Mouse (Mus musculus) common myeloid progenitor, adult 5-6 weeks (primary cell): ENCODE measurements around the gene Tmprss11e. TPM values are rescaled to one million over a fixed set of nuclear protein-coding genes. Genes with fewer than 3 reads are reported as not detected.

Experiments
- ATAC-seq: replicated peaks from 2 replicates; pipeline ENCODE4 v1.8.0; 2016; ENCODE audit warnings: low read depth, mild to moderate bottlenecking, moderate TSS enrichment, inconsistent platforms; ENCODE audit not compliant: poor library complexity, severe bottlenecking
- total RNA-seq: library from RNA; stranded (forward); fragments of 200-1000, 187-1606 nt; gene quantifications from 2 replicates; pipeline ENCODE4 v1.2.3, GENCODE M21; 2017

Tmprss11e gene
- not detected in 2 replicates for total RNA-seq

DNA sequence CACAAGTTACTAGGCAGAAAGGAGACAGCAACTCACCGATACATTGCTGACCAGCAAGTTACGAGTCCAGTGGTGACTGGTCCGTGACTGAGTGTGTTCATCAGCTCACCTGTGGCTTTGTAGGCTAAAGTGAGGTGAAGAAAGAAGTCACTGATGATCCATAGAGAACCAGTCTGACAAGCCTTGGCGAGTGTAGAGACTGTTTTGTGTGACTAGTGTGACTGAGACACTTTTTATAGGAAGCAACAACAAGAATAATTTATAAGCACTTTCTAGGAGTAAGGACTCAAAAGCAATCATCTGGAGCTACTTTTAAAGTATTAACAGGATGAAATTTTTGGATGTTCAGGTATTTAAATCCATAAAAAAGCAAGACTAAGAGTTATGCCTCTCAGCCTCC, at the start of gene Tmprss11e:
Gene Tmprss11e (minus strand): TSS at position 101 of the 400 bp plus-strand sequence.
- no peak for ATAC-seq

DNA sequence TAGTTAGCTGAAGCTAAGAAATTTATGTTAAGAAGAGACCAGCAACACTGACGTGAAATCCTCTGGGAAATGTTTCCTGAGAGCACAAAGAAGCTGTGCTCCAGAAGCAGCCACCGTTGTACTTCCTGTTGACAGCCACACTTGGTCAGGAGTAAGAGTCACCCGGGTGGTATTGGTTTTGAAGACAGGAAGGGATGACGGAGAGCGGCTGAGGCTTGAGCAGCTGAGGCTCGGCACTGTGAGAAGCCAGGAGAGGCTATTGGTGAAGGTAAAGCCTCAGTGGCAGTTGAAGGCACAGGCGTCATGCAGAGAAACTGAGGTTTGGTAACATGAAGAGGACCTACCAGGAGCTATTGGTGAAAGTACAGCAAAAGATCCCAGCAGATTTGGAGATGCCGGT, 47.2 kb upstream of the Tmprss11e start:
- ATAC-seq, result peak; percentile 87

GRCm38 (mm10) chr5:86792249-86792648, 46.6 kb upstream of the Tmprss11e start:
- ATAC-seq, result peak; percentile 66; the same call in 1 of the 2 replicates

DNA sequence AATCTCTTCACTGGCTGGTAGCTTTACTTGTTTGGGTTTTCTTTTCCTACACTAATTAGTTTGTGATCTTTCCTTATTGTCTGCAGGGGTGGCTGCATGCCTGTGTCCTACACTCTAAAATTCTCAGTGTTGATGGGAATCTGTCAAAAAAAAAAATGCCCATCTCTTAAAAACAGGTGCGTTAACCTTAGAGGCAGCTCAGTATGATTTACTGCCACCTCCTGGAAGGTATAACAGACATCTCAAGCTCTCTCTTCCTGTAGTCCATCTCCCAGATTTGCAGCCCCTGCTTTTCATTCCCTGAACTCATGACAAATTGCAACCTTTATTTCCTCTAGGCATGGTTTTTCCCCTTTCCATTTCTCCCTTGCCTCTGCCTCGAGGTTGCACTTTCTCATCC, 44.3 kb upstream of the Tmprss11e start:
- ATAC-seq, result no peak

DNA sequence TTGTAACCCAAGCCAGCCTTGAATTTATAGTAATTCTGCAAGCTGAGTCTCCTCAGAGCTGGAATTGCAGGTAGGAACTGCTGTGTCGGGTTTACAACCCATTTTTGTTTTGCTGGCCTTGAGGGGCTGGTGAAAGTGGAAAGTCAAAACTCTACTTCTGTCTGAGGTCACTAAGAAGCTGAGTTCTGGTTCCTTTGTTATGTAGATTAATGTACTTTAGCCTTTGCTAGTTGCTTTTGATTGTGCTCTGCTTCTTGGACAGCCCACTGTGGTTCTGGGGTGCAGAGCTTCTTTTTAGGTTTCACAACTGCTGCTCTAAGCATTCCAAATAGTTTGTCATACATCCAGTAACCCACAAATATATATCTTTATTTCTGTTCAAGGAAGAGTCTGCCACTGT, 41.2 kb upstream of the Tmprss11e start:
- no peak for ATAC-seq

- no peak for ATAC-seq
These were observed 38.6 kb upstream of the Tmprss11e start for GRCm38 (mm10) chr5:86784205-86784604.

DNA sequence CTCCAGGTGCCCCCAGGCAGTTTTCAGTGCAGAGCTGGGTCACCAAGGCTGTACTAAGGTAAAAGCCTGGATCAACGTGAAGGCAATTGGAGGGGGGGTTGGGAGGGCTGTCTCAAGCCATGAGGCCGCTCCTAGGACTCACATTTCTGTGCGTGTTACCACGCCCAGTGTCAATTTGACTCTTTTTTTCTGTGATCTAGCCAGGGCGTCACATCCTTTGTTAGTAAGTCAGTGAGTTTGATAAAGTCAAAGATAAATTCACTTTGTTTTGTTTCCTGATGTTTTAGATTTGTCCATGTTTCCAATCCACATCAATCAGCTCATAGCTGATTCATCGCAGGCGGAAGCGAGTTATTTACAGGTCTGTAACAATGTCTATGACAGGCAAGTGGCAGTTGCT, 37.4 kb upstream of the Tmprss11e start:
- no peak for ATAC-seq

GRCm38 (mm10) chr5:86778471-86778870, 32.9 kb upstream of the Tmprss11e start:
- ATAC-seq, result no peak

DNA sequence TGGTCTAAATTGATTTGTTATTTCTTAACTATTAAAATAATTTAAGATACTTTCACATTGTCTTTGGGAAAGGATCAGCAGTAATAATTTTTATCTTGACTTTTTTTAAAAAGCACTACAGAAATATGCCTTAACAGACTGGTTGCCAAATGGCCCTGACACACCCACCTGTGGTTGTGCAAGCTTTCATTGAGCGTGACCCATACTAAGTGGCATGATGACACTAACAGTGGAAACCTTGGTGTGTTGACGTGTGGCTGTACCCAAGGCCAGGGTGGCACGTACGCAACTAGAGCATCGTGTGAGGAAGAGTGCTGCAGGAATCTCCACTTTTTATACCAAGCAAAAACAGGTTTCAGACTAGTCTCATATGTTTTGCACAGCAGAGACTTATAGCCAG, 31.3 kb upstream of the Tmprss11e start:
- ATAC-seq, result no peak

DNA sequence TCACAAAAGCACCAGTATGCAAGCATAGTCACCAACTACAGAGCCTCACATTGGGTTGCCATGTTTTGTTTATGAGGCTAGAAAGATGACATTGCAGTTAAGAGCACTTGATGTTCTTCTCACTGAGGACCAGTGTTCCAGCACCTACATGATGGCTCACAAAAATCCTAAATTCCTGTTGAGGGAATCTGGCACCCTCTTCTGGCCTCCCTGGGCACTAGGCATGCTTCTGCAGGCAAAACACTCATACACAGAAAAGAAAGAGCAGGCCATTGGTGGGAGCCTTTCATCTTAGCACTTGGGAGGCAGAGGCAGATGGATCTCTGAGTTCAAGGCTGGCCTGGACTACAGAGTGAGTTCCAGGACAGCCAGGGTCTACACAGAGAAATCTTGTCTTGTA, 25.4 kb upstream of the Tmprss11e start:
- no peak for ATAC-seq

DNA sequence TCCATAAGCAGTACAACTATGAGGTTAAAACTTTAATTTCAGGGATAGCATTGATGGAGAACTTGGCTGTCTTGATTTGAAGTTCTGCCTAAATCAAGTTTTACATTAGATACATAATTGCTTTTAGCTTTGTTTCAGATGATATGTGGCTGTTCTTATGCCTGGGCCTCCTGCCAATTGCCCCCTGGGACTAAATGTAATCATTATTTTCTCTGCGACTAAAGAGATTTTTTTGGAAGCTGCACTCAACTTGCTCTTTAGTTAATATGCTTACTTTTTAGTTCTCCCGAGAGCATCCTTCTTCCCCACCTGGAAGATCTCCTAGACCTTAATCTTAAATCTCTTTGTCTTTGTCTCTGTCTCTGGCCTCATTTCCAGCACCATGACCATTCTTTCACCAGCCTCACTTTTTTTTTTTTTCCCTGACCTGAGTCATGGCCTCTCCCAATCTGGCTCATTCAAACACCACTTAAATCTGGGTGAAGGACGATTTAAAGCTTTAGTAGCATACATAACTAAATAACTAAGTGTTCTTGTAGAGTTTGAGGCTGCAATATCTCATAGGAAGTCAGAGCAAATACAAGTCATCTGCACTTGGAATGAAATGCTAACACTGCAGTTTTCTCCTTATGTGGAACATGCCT, 23.5 kb upstream of the Tmprss11e start:
- ATAC-seq, result no peak

DNA sequence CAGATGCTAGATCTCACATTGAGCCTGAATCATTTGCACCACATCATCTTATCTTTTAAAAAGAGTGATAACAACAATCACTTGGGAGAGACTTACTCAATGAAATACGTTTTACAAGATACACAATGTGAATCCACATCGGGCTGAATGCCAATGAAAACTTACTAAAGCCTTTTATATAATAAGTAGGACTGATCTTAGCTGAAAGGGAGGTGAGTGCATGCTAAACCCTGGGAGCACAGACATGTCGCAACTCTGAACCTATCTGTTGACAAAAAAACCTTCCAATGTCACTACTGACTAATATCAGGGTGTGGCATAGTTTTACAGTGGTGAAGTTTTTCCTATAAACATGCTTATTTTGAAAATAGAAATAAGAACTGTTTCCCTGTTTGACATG, 2.8 kb downstream of the Tmprss11e start:
- ATAC-seq, result no peak

DNA sequence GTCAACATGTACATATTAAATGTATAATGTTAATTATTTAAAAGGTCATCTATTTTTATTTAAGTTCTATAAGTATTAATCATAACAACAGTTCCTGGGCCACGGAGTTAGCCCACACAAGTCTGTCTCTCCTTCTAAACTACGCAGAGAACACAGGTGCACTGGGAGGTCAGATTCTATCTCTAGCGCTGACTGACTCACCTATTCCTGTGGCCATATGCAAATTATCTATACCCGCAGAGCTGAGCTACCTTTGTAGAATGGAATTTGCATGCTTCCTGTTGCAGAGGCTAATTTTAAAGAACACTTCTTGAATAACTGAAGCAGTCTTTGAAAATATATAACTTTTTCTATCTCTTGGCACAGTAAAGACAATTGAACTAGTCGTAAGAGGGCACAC, 4.5 kb downstream of the Tmprss11e start:
- no peak for ATAC-seq

GRCm38 (mm10) chr5:86735808-86736207, 9.8 kb downstream of the Tmprss11e start:
- no peak for ATAC-seq

DNA sequence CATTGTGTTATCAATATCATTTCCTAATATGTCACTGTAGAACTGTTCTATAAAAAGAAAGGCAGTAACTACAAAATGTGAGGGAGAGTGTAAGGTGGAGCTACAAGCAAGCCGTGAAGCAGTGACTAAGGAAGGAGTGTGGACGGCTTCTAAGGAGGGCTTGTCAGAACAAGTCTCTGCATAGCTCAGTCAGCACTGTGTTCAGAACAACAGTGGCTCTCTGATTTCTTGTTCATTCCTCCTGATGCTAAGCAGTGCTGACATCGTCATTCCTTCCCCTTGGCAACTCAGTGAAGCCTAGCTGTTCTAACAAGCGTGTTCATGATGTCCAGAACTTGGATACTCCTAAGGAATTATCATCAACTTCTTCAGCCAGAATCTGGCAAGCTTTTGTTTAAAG, 15.0 kb downstream of the Tmprss11e start:
- ATAC-seq, result no peak

DNA sequence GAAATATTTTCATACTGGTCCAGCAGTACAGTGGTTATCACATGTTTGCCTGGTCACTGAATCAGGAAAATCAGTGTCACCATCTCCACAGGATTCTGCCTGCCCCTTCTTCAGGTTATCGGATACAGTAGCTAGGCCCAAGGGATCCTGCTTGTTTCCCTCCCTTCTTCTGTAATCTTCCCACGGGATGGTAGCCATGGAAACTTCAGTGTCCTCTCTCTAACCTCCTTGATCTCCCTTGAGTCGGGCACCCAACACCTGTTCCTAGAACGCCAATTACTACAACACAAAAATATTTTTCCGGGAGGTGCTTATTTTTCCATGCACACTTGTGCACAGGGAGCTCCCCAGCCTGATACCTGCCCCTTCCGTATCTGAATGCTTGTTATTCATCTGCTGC, 17.0 kb downstream of the Tmprss11e start:
- ATAC-seq, result no peak

DNA sequence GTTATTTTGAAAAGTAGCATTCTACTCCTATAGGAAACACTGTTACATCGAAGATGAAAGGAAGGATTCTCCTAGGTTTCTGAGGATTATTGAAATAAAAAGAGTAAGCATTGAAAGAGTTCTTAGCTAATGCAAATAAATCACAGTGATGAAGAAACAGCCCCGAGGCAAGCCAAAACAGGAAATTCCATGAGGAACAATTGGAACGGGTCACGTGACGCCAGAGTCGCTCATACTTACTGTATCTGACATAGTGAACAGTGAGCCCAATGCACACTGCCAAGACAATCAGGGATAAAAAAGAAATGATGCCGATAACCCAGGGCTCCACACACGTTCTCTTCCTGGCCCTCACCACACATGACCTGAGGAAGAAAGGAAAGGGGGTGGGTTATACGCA, 18.6 kb downstream of the Tmprss11e start:
- ATAC-seq, result no peak

DNA sequence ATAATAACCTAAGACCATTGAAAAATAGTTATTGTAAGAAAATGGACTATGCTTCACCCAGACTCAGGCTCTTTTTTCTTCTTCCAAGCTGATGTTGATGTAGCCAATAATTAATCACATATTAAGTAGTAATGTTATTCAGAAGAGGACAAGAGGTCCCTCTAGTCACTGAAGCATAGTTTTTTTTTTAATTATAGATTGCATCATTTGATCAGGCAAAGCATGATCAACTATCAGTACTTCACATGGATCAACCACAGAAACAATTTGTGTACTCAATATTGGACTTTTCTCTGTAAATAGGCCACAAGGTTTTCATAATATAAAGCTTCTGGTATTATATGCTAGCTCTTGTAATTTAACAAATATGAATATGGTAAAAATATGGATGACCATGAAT, 20.6 kb downstream of the Tmprss11e start:
- ATAC-seq, result no peak

DNA sequence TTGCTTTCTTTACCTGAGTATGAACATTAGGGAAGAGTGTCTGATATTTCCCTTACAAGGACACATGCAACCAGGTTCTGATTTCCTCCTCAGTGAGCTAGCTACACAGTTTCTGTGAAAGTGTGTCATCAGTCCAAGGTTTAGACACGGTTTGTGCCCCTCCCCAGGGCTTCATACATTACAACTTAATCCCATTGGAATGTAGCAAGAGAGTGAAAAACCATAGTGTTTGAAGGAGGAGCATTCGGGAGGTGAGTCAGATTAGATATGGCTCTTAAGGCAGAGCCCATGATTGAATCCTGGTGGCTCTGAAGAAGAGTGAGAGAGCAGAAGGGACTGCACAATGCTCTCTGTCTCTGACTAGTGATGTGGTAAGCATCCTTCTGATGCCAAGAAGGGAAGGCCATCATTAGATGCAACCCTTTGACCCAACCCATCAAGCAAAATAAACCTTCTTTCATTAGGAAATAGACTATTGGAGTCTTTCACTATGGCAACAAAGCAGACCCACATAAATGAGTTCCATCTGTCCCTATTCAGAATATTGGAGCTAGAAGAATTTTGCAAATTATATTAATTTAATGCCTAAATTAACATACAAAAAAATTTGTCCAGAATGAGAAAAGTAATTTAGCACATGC, 22.7 kb downstream of the Tmprss11e start:
- ATAC-seq, result no peak

- ATAC-seq, result no peak
These were observed 30.6 kb downstream of the Tmprss11e start for GRCm38 (mm10) chr5:86714967-86715366.

DNA sequence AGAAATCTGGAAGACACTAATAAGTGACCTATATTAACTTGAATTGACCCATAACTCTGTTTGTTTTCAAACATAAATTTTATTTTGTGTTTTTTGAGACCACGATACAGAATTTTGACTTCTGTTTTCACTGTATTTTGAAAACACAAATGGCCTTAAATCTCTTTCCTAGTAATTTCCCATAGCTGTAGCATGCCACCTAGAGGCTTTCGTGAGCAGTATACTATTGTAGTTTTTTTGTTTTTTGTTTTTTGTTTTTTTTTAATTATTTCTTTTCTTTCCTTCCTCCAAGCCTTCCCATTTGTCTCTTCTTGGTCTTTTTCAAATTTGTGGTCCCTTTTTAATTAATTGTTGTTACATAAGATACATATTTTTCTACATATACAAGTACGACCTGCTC, 40.7 kb downstream of the Tmprss11e start:
- ATAC-seq, result no peak

DNA sequence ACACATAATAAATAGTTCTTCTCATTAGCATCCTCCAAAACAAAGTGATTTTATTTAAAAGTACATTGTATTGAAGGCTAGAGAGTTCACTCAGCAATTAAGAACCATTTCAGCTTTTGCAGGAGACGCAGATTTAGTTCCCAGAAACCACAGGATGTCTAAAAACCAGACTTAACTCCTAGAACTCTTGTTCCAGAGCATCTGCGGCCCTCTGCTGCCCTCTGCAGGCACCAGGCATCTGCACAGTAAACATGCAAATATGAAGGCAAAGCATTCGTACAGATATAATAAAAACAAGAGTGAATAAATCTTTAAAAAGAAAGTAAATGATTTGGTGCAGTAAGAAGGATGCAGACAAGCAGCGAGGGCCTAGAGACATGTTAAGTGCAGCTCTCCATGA, 60.9 kb downstream of the Tmprss11e start:
- 0 out of 2 replicates have a peak, but pooled peaks have one; percentile 32 for ATAC-seq
